Mouse (Mus musculus) liver, postnatal 0 days (tissue): ENCODE measurements at regions not wholly inside any gene's neighbourhood (a gene's known extent, or its start where the extent isn't known, plus 50 kb on each side); places are given as distances from the start of the nearest gene placed in this dataset.

Experiments used
- ATAC-seq: fragments of 200-750 bp; cut with Nextera tagmentation; 2 replicates; pipeline ENCODE4 v1.8.0; 2017; ENCODE audit warnings: mild to moderate bottlenecking, moderate library complexity
- DNase-seq: peaks from one replicate; pipeline ENCODE4 v3.0.0-alpha.2; 2016
- H3K27ac ChIP-seq: fragments of 300-500 bp; sonication (generic); 2 replicates; pipeline ENCODE4 v1.5.1; 2014; ENCODE audit warnings: antibody characterized with exemption, moderate library complexity, mild to moderate bottlenecking, low read depth
- H3K27me3 ChIP-seq: fragments of 300-500 bp; sonication (generic); 2 replicates; pipeline ENCODE4 v1.6.1; 2014; ENCODE audit warnings: low read length, control low read depth, mixed read lengths; ENCODE audit not compliant: insufficient read depth
- H3K36me3 ChIP-seq: fragments of 300-500 bp; sonication (generic); replicated peaks from 2 replicates; pipeline ENCODE4 v1.6.1; 2014; ENCODE audit warnings: mild to moderate bottlenecking, control low read depth, low read length, moderate library complexity, mixed read lengths; ENCODE audit not compliant: insufficient read depth
- H3K4me1 ChIP-seq: fragments of 300-500 bp; sonication (generic); 2 replicates; pipeline ENCODE4 v1.6.1; 2014; ENCODE audit warnings: antibody characterized with exemption, mild to moderate bottlenecking, control low read depth; ENCODE audit not compliant: insufficient read depth
- H3K4me2 ChIP-seq: fragments of 300-500 bp; sonication (generic); 2 replicates; pipeline ENCODE4 v1.6.1; 2014; ENCODE audit warnings: low read depth, mild to moderate bottlenecking, low read length, moderate library complexity, mixed read lengths
- H3K4me3 ChIP-seq: fragments of 300-500 bp; sonication (generic); 2 replicates; pipeline ENCODE4 v1.5.1; 2014; ENCODE audit warnings: low read depth, low read length
- H3K9ac ChIP-seq: fragments of 300-500 bp; sonication (generic); replicated peaks from 2 replicates; pipeline ENCODE4 v1.6.1; 2014; ENCODE audit warnings: mild to moderate bottlenecking, moderate library complexity
- H3K9me3 ChIP-seq: fragments of 300-500 bp; sonication (generic); 2 replicates; pipeline ENCODE4 v1.6.1; 2016; ENCODE audit warnings: mild to moderate bottlenecking, control low read depth, low read length, mixed read lengths
- CTCF ChIP-seq: sonication (generic); IDR thresholded peaks from 2 replicates; pipeline ENCODE4 v1.5.1; 2016; ENCODE audit warnings: antibody characterized with exemption, low read depth
- EP300 ChIP-seq: IDR thresholded peaks from 2 replicates; pipeline ENCODE4 v1.6.1; 2016; ENCODE audit warnings: antibody characterized with exemption, low read depth, mild to moderate bottlenecking
- WGBS: fragments of 180-500 bp; shearing (Covaris S2); extraction: QIAGEN DNeasy Blood & Tissue Kit; methylation state at CpG from one replicate; pipeline ENCODE4 v1.1.7; 2014; ENCODE audit not compliant: insufficient replicate concordance; 5-methylcytosine and 5-hydroxymethylcytosine counted together

DNA sequence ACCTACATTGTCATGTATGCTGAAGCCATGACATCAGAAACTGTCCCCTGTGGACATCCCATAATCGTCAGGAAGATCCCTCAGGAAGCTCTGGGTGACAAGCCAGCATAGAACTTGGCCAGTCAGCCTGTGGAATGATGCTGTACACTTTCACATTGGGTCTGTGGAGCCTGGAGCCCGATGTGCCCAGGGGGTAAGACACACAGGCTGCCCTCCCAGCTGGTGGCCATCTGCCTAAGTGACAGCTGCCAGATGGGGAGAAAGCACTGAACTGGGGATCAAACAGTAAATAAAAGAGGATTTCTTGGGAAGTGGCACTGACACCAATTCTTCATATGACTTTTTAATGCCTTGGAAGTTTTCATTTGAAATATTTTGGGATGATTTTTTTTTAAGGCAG is 486.8 kb downstream of the Efnb2 start:
- 55% methylated on average over 2 of the region's 2 CpGs for WGBS

DNA sequence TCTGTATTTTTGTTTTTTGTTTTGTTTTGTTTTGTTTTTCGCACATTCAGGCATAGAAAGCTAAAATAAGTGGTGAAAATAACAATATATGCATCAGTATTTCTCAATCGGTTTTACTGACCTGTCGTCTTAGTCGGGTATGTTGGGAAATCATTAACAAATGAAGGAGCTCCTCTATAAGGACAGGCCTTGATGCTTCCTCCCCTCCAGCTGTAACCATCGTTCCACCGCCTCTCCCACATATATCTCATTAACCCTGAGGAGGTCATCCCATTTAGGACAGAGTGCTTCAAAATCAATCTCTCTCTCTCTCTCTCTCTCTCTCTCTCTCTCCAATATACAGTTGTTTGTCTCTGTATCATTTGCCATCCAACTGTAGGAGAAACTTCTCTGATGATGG is 492.4 kb downstream of the Efnb2 start:
- H3K4me1 ChIP-seq: no peaks in the 10 kb centered on the region
- no peak overlapping the region for H3K4me2 ChIP-seq
- H3K9me3 ChIP-seq: no peaks in the 10 kb centered on the region
- H3K9ac ChIP-seq: no peak overlapping the region
- 75% methylated on average over 6 of the region's 6 CpGs for WGBS
- DNase-seq (no peak), ATAC-seq (no peak)
- no peaks in the 10 kb centered on the region for H3K27me3 ChIP-seq
- no peaks in the 10 kb centered on the region for H3K36me3 ChIP-seq
- no peak overlapping the region for H3K4me3 ChIP-seq
- H3K27ac ChIP-seq: no peak overlapping the region
- TF ChIP-seq EP300: no peak
- no peak for TF ChIP-seq CTCF

More for the DNA sequence above, 486.8 kb downstream of the Efnb2 start:
- no peak overlapping the region for H3K4me2 ChIP-seq
- H3K36me3 ChIP-seq: no peaks in the 10 kb centered on the region
- H3K4me1 ChIP-seq: no peaks in the 10 kb centered on the region
- no peak overlapping the region for H3K4me3 ChIP-seq
- TF ChIP-seq CTCF: no peak
- TF ChIP-seq EP300: no peak
- H3K27me3 ChIP-seq: no peaks in the 10 kb centered on the region
- no peaks in the 10 kb centered on the region for H3K9me3 ChIP-seq
- no peak overlapping the region for H3K9ac ChIP-seq
- no peak for DNase-seq
- no peak for ATAC-seq
- no peak overlapping the region for H3K27ac ChIP-seq

DNA sequence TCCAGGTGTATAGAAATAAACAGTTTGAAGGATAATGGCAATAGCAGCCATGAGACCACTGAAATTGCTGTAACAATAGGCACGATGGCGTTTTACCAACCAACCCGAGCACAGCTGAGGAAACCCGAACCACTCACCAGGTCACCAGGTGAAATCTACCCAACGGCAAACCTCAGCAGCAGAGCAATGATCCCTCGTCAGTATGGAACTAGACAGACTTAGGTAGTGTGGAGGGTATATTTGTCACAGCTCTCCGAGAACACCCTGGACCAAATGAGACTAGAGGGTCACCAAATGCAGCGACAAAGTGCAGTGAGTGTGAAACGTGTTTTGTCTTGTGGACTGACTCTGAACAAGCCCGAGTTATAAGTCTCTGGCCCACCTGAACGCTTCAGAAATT is 492.8 kb downstream of the Efnb2 start:
- no peak overlapping the region for H3K27ac ChIP-seq
- no peaks in the 10 kb centered on the region for H3K9me3 ChIP-seq
- no peak overlapping the region for H3K9ac ChIP-seq
- 84% methylated on average over 11 of the region's 11 CpGs for WGBS
- no peaks in the 10 kb centered on the region for H3K36me3 ChIP-seq
- H3K4me3 ChIP-seq: no peak overlapping the region
- DNase-seq: no peak
- H3K4me2 ChIP-seq: no peak overlapping the region
- H3K4me1 ChIP-seq: no peaks in the 10 kb centered on the region
- TF ChIP-seq EP300 (no peak), CTCF (no peak)
- no peak for ATAC-seq
- H3K27me3 ChIP-seq: no peaks in the 10 kb centered on the region

DNA sequence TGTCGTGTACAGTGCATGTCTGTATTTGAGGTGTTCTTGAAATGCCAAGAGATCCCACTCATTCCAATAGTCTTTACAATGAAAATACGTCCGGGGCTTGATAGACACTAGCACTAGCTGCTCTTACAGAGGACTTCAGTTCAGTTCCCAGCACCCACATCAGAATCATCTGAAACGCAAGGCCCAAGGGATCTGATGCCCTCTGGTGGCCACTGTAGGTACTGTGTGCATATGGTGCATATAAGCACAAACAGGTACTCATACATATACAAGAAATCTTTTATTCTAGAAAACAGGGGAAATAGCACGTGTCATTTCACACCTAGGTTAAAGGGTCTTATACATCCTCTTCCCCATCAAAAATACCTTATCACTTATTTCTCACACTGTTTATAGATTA is 513.5 kb downstream of the Efnb2 start:
- H3K9me3 ChIP-seq: peaks cover 3% of the 10 kb centered on the region; the same call in 1 of the 2 replicates
- H3K27me3 ChIP-seq: no peaks in the 10 kb centered on the region
- DNase-seq (no peak), ATAC-seq (no peak)
- no peak overlapping the region for H3K9ac ChIP-seq
- H3K4me3 ChIP-seq: no peak overlapping the region
- TF ChIP-seq EP300 (no peak), CTCF (peak; percentile 44)
- no peaks in the 10 kb centered on the region for H3K36me3 ChIP-seq
- no peaks in the 10 kb centered on the region for H3K4me1 ChIP-seq
- no peak overlapping the region for H3K27ac ChIP-seq
- H3K4me2 ChIP-seq: no peak overlapping the region
- 88% methylated on average over 5 of the region's 5 CpGs for WGBS

GRCm38 (mm10) chr8:8142933-8143495 is 518.0 kb downstream of the Efnb2 start:
- Histone ChIP-seq H3K27me3 (no peaks in the 10 kb centered on the region), H3K36me3 (no peaks in the 10 kb centered on the region), H3K4me2 (no peak overlapping the region), H3K4me1 (no peaks in the 10 kb centered on the region), H3K9ac (no peak overlapping the region), H3K9me3 (peaks cover 3% of the 10 kb centered on the region; the same call in 1 of the 2 replicates), H3K4me3 (no peak overlapping the region), H3K27ac (no peak overlapping the region)
- no peak for DNase-seq
- 27% methylated on average over 6 of the region's 6 CpGs for WGBS
- peak; percentile 44; the same call in 1 of the 2 replicates for ATAC-seq
- TF ChIP-seq EP300: no peak
- TF ChIP-seq CTCF: no peak

- 59% methylated on average over 3 of the region's 3 CpGs for WGBS
- Histone ChIP-seq H3K4me3 (no peak overlapping the region), H3K9me3 (peaks cover 2% of the 10 kb centered on the region; the same call in 1 of the 2 replicates), H3K4me1 (no peaks in the 10 kb centered on the region), H3K27me3 (no peaks in the 10 kb centered on the region), H3K9ac (no peak overlapping the region), H3K27ac (no peak overlapping the region), H3K4me2 (no peak overlapping the region), H3K36me3 (no peaks in the 10 kb centered on the region)
- ATAC-seq (no peak), DNase-seq (no peak)
- TF ChIP-seq CTCF (no peak), EP300 (no peak)
Measured at GRCm38 (mm10) chr8:8142461-8142860, 518.6 kb downstream of the Efnb2 start.

- DNase-seq (no peak), ATAC-seq (no peak)
- WGBS: 68% methylated on average over 3 of the region's 3 CpGs
- Histone ChIP-seq H3K27me3 (no peaks in the 10 kb centered on the region), H3K27ac (no peak overlapping the region), H3K4me3 (no peak overlapping the region), H3K9me3 (no peaks in the 10 kb centered on the region), H3K4me1 (no peaks in the 10 kb centered on the region), H3K9ac (no peak overlapping the region), H3K36me3 (no peaks in the 10 kb centered on the region), H3K4me2 (no peak overlapping the region)
- TF ChIP-seq EP300 (no peak), CTCF (no peak)
Measured at GRCm38 (mm10) chr8:8139720-8140119, 521.3 kb downstream of the Efnb2 start.
